Mouse (Mus musculus): ENCODE data around the gene Mtpn. TPM values are rescaled to one million over a fixed set of nuclear protein-coding genes. Genes with fewer than 3 reads are reported as not detected.
A peak's percentile ranks its signal among the peaks of the same experiment; 100 is the strongest.

Gene Mtpn
- total and polyA plus RNA-seq, 2 experiments from 2014 or later = 135 to 216 TPM

GRCm38 (mm10) chr6:35538757-35539303, 858 bp downstream of the Mtpn start:
- no peak for ATAC-seq
- peak; percentile 13 for DNase-seq (ENCODE audit: low spot score)
- peak overlapping the region; percentile 87 for H3K4me2 ChIP-seq (ENCODE audit: low read depth, low read length)

GRCm38 (mm10) chr6:35536021-35536420, 3.7 kb downstream of the Mtpn start:
- DNase-seq (ENCODE audit: low spot score) (no peak), ATAC-seq (no peak)
- no peaks in the 10 kb centered on the region for H3K36me3 ChIP-seq (ENCODE audit: insufficient read depth, low read length)
- no peaks in the 10 kb centered on the region for H3K27me3 ChIP-seq (ENCODE audit: insufficient read depth, low read length)
- H3K9ac ChIP-seq (replicated peaks; ENCODE audit: low read length) = no peak overlapping the region
- TF ChIP-seq CTCF (IDR thresholded peaks at IDR 0.05; ENCODE audit: low read depth) = no peak
- peaks cover 5% of the 10 kb centered on the region for H3K4me1 ChIP-seq (ENCODE audit: insufficient read depth, low read length)
- no peak overlapping the region for H3K4me3 ChIP-seq (ENCODE audit: low read length)
- 81% methylated on average over 7 of the region's 7 CpGs for WGBS
- no peak overlapping the region for H3K4me2 ChIP-seq (ENCODE audit: low read depth, low read length)
- H3K9me3 ChIP-seq (ENCODE audit: low read length) = no peaks in the 10 kb centered on the region
- H3K27ac ChIP-seq = no peak overlapping the region

More at GRCm38 (mm10) chr6:35538757-35539303, 858 bp downstream of the Mtpn start:
- peak overlapping the region; percentile 83 for H3K4me3 ChIP-seq (ENCODE audit: low read length)
- H3K27me3 ChIP-seq (ENCODE audit: insufficient read depth, low read length) = no peaks in the 10 kb centered on the region
- 6% methylated on average over 21 of the region's 21 CpGs for WGBS
- H3K4me1 ChIP-seq (ENCODE audit: insufficient read depth, low read length) = peaks cover 5% of the 10 kb centered on the region
- H3K36me3 ChIP-seq (ENCODE audit: insufficient read depth, low read length) = no peaks in the 10 kb centered on the region
- peak overlapping the region; percentile 82 for H3K27ac ChIP-seq
- TF ChIP-seq CTCF (IDR thresholded peaks at IDR 0.05; ENCODE audit: low read depth) = no peak
- H3K9ac ChIP-seq (replicated peaks; ENCODE audit: low read length) = peak overlapping the region; percentile 96
- no peaks in the 10 kb centered on the region for H3K9me3 ChIP-seq (ENCODE audit: low read length)

- ATAC-seq (no peak), DNase-seq (ENCODE audit: low spot score) (no peak)
- TF ChIP-seq CTCF (IDR thresholded peaks at IDR 0.05; ENCODE audit: low read depth) = no peak
- Histone ChIP-seq H3K27ac (no peak overlapping the region), H3K4me3 (ENCODE audit: low read length) (no peak overlapping the region), H3K27me3 (ENCODE audit: insufficient read depth, low read length) (no peaks in the 10 kb centered on the region), H3K9ac (replicated peaks; ENCODE audit: low read length) (no peak overlapping the region), H3K4me1 (ENCODE audit: insufficient read depth, low read length) (no peaks in the 10 kb centered on the region), H3K9me3 (ENCODE audit: low read length) (no peaks in the 10 kb centered on the region), H3K36me3 (ENCODE audit: insufficient read depth, low read length) (peaks cover 8% of the 10 kb centered on the region; the same call in 1 of the 2 replicates), H3K4me2 (ENCODE audit: low read depth, low read length) (no peak overlapping the region)
These were observed 26.3 kb downstream of the Mtpn start for GRCm38 (mm10) chr6:35513362-35513761.

GRCm38 (mm10) chr6:35504781-35505180, 34.9 kb downstream of the Mtpn start:
- 92% methylated on average over 2 of the region's 2 CpGs for WGBS
- no peak for TF ChIP-seq CTCF (IDR thresholded peaks at IDR 0.05; ENCODE audit: low read depth)
- Histone ChIP-seq H3K4me2 (ENCODE audit: low read depth, low read length) (no peak overlapping the region), H3K9ac (replicated peaks; ENCODE audit: low read length) (no peak overlapping the region), H3K9me3 (ENCODE audit: low read length) (no peaks in the 10 kb centered on the region), H3K4me3 (ENCODE audit: low read length) (no peak overlapping the region), H3K27ac (no peak overlapping the region), H3K4me1 (ENCODE audit: insufficient read depth, low read length) (no peaks in the 10 kb centered on the region), H3K27me3 (ENCODE audit: insufficient read depth, low read length) (no peaks in the 10 kb centered on the region), H3K36me3 (ENCODE audit: insufficient read depth, low read length) (no peaks in the 10 kb centered on the region)
- DNase-seq (ENCODE audit: low spot score) (no peak), ATAC-seq (no peak)

- ATAC-seq = no peak
- no peaks in the 10 kb centered on the region for H3K9me3 ChIP-seq (ENCODE audit: low read length)
- no peak overlapping the region for H3K9ac ChIP-seq (replicated peaks; ENCODE audit: low read length)
- H3K4me3 ChIP-seq (ENCODE audit: low read length) = no peak overlapping the region
- WGBS = 75% methylated on average over 2 of the region's 2 CpGs
- no peaks in the 10 kb centered on the region for H3K36me3 ChIP-seq (ENCODE audit: insufficient read depth, low read length)
- no peaks in the 10 kb centered on the region for H3K4me1 ChIP-seq (ENCODE audit: insufficient read depth, low read length)
- no peak for TF ChIP-seq CTCF (IDR thresholded peaks at IDR 0.05; ENCODE audit: low read depth)
- no peak overlapping the region for H3K27ac ChIP-seq
- H3K27me3 ChIP-seq (ENCODE audit: insufficient read depth, low read length) = no peaks in the 10 kb centered on the region
- H3K4me2 ChIP-seq (ENCODE audit: low read depth, low read length) = no peak overlapping the region
- DNase-seq (ENCODE audit: low spot score) = no peak
These were observed 36.8 kb downstream of the Mtpn start for GRCm38 (mm10) chr6:35502904-35503303.

GRCm38 (mm10) chr6:35499978-35500667, 39.6 kb downstream of the Mtpn start:
- 95% methylated on average over 5 of the region's 5 CpGs for WGBS
- Histone ChIP-seq H3K4me3 (ENCODE audit: low read length) (no peak overlapping the region), H3K9ac (replicated peaks; ENCODE audit: low read length) (no peak overlapping the region), H3K9me3 (ENCODE audit: low read length) (no peaks in the 10 kb centered on the region), H3K36me3 (ENCODE audit: insufficient read depth, low read length) (no peaks in the 10 kb centered on the region), H3K27ac (no peak overlapping the region), H3K4me2 (ENCODE audit: low read depth, low read length) (no peak overlapping the region), H3K4me1 (ENCODE audit: insufficient read depth, low read length) (no peaks in the 10 kb centered on the region), H3K27me3 (ENCODE audit: insufficient read depth, low read length) (no peaks in the 10 kb centered on the region)
- DNase-seq (ENCODE audit: low spot score) = no peak
- no peak for TF ChIP-seq CTCF (IDR thresholded peaks at IDR 0.05; ENCODE audit: low read depth)
- no peak for ATAC-seq

- Histone ChIP-seq H3K36me3 (ENCODE audit: insufficient read depth, low read length) (no peaks in the 10 kb centered on the region), H3K4me2 (ENCODE audit: low read depth, low read length) (no peak overlapping the region), H3K4me3 (ENCODE audit: low read length) (no peak overlapping the region), H3K27me3 (ENCODE audit: insufficient read depth, low read length) (no peaks in the 10 kb centered on the region), H3K27ac (no peak overlapping the region), H3K9ac (replicated peaks; ENCODE audit: low read length) (no peak overlapping the region), H3K4me1 (ENCODE audit: insufficient read depth, low read length) (no peaks in the 10 kb centered on the region), H3K9me3 (ENCODE audit: low read length) (no peaks in the 10 kb centered on the region)
- TF ChIP-seq CTCF (IDR thresholded peaks at IDR 0.05; ENCODE audit: low read depth) = no peak
- ATAC-seq = no peak
- 93% methylated on average over 4 of the region's 4 CpGs for WGBS
- DNase-seq (ENCODE audit: low spot score) = no peak
These were observed 42.3 kb downstream of the Mtpn start for GRCm38 (mm10) chr6:35497406-35497805.

Data from hindbrain, postnatal 0 days (tissue).